Mouse (Mus musculus): Measurements from ENCODE around the gene Ctsa. TPM values are rescaled to one million over a fixed set of nuclear protein-coding genes. Genes with fewer than 3 reads are reported as not detected.
"Not testable (repeated sequence)": the region's sequence is repeated elsewhere in the genome, so short reads cannot be mapped to it uniquely, and the experiment has no call there.

Gene Ctsa
- total RNA-seq (2022), result 100 to 1,000 TPM; 103 to 166 (median 137) TPM

DNA sequence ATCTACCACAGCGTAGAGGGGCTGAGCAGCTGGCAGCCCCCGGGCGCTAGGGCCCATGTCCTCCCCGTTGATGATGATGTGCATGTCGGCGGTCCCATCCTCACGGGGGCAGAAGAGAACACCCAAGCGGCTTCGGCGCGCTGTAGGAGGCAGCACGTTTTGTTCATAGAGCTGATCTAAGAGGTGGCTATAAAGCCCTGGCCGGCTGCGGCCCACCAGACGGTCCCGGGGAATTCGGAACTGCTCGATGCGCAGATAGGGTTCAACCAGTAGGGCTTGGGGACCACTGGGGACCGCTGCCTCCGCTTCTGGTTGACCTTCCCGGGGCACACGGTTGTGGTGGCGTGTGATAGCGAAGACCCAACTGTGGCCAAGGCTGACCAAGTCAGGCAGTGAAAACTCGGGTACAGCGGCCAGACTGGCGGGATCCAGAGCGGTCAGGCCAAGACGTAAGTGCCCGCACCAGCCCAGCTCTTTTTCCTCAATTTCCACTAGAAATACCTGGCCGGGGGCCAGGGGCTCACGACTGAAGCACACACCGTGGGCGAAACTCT is at the start of gene Ctsa:
Gene Ctsa, plus strand, starts transcription at position 126 of the 554 bp plus-strand sequence.
- DNase-seq, result peak; percentile 68

DNA sequence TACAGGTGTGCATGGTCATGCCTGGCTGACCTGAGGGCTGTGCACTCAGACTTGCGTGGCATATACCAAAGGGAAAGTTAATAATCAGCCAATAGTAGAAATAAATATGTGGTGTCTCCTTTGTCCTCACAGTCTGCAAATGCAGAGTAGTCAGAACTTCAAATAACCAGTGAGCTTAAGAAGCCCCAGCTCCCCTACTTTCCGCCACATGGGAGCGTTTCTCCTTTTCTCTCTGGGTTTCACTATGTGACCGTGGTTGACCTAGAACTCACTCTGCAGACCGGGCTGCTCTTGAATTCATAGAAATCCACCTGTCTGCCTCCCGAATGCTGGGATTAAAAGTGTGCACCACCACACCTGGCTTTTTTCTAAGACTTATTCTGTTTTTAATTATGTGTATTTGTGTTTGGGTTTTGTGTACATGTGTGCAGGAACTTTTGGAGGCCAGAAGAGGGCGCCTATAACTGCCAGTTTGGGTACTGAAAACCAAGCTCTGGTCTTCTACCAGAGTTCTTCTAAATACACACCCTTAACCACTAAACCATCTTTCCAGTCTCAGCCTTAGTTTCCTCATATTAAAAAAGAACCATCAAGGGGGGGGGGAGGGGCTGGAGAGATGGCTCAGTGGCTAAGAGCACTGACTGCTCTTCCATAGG is 48.6 kb upstream of the Ctsa start:
- DNase-seq, result no peak

DNA sequence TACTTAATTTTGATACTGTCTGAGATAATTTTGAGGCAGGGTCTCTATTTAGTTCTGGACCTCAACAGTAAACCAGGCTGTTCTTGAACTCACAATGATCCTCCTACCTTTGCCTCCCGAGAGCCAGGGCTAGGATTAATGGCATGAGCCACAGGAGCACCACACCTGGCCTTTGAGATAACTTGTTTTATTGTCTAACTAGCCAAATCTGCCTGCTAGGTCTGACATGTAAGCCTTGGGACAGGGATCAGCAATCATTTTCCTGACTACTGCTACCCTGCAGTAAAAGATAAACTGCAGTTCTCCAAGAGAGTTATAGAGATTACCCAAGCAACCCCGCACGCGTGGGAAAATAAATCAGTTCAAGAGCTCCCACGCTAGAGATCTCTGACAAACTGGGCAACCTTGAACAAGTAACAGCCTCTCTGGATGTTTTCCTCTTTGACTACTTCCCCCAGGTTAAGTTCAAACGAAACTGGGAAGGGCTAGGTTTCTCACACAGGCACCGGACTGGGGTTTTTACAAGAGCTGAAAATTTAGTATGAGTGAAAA is 47.7 kb upstream of the Ctsa start:
- DNase-seq, result no peak

DNA sequence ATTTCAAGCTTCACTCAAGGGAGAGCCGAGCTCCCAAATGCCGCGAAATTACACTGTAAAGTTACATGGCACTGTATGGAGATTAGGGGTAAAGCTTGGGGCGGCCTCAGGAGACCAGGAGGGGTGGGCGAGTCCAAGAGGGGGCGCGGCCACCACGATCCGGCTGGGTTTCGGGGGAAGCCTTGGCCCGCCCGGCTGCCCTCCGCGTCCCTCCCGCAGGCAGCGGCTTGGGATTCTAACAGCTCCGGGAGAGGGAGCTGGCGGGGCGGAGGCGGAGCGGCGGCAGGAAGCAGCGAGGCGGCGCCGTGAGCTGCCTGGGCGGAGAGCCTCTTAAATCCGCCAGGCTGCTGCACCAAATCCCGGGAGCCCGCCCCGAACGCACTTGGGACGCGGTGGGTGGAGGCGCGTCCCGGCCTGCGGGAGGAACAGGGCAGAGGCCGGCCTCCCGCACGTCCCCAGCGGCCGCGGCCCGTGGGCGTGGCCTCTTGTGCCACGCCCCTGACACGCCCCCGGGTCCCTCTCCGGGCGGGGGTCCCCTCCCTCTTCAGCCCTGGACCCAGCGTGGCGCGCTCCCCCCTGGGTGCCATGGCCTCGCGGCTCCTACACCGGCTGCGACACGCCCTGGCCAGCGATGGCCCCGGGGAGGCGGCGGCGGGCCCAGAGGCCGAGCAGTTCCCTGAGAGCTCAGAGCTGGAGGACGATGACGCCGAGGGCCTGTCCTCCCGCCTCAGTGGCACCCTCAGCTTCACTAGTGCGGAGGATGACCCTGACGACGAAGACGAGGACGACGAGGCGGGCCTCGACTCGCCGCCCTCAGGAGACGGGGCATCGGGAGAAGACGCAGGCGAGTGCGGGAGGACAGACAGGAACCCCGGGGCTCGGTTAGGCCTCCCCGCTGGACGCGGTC is 46.9 kb upstream of the Ctsa start, which contains the start of gene Snx21:
Gene Snx21, plus strand, starts transcription at position 343 of the 907 bp plus-strand sequence.
- peak; percentile 94 for DNase-seq

GRCm38 (mm10) chr2:164786388-164786885 is 46.2 kb upstream of the Ctsa start:
- no peak for DNase-seq

DNA sequence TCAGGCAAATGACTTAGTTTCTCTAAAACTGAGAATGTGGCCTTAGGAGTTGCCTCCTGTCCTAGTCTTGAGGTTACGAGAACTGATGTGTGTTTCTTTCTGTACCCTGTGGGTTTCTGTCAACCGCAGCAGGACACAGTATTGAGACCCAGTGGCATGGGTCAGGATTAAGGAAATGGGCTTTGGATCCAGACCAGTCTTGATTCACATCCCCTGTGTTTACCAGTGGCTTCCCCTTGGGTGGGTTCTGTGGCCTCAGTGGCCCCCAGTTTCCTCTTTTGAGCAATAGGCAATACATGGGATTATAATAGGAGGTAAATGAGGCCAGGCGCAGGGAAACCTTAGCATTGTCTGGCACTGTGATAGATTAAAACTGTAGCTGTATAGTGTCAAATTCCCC is 45.6 kb upstream of the Ctsa start:
- no peak for DNase-seq

- no peak for DNase-seq
These were observed 44.9 kb upstream of the Ctsa start for GRCm38 (mm10) chr2:164787779-164788178.

GRCm38 (mm10) chr2:164788411-164788810 is 44.3 kb upstream of the Ctsa start:
- no peak for DNase-seq

GRCm38 (mm10) chr2:164790451-164790850 is 42.2 kb upstream of the Ctsa start:
- DNase-seq, result no peak

DNA sequence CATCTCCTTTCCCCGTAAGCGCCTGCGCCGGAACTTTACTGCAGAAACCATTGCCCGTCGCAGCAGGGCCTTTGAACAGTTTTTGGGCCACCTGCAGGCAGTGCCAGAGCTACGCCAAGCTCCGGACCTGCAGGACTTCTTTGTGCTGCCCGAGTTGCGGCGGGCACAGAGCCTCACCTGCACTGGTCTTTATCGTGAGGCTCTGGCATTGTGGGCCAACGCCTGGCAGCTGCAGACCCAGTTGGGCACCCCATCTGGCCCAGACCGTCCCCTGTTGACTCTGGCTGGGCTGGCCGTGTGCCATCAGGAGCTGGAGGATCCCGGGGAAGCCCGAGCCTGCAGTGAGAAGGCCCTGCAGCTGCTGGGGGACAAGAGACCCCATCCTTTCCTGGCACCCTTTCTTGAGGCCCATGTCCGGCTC is 40.8 kb upstream of the Ctsa start:
- no peak for DNase-seq

DNA sequence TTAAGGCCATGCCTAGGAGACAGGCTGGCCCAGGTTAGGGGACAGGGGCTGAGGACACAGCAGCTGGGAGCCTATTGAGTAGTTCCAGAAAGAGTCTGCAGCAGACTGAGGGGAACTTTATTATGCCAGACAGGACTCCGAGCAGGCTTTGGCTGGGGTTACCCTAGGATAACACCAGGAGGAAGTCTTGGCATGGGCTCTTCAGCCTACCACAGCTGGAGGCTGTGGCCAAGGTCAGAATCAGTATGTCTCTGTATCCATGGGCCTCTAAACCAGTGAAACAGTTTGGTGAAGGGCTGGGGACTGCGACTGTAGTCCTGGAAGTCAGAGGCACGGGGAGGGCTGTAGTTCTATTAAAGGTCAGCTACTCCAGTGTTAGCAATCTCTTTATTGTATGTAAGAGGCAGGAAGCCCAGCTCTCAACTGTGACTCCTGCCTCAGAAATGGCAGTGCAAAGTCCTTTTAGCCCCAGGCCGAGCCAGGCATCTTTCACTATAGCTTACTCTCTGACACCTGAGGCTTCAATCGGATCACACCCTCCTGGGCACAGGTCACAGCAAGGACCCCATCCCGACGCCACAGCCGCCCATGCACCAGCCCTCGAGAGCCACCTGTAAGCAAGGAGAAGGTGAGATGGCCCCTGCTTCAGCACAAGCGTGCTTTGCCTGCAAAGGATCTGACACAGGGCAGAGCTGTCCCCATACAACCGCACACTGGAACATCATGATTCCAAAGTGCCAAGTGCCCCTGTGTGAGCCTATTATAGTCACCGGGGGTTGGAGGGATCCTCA is 40.1 kb upstream of the Ctsa start:
- no peak for DNase-seq

GRCm38 (mm10) chr2:164793236-164793635 is 39.4 kb upstream of the Ctsa start:
- no peak for DNase-seq

DNA sequence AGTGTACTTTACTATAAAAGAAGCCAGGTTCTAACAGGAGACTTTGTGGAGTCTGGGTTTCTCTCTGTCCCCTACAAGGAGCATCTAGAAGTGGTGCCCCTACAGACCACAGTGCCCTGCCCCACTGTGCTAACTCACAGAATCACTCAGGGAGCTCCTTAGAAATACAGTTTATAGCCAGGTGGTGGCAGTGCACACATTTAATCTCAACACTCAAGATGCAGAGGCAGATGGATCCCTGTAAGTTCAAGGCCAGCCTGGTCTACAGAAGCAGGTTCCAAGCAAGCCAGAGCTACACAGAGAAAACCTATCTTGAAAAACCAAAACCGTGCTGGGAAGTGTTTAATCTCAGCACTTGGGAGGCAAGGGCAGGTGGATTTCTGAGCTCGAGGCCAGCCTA is 38.9 kb upstream of the Ctsa start:
- DNase-seq, result no peak

GRCm38 (mm10) chr2:164794293-164794692 is 38.4 kb upstream of the Ctsa start:
- peak; percentile 87 for DNase-seq

GRCm38 (mm10) chr2:164795868-164796267 is 36.8 kb upstream of the Ctsa start:
- DNase-seq, result no peak

DNA sequence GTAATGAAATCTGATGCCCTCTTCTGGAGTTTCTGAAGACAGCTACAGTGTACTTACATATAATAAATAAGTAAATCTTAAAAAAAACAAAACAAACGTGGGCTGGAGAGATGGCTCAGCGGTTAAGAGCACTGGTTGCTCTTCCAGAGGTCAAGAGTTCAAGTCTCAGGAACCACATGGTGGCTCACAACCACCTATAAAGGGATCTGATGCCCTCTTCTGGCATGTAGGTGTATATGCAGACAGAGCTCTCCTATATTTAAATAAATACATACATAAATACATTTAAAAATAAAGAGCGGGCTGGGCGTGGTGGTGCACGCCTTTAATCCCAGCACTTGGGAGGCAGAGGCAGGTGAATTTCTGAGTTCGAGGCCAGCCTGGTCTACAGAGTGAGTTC is 34.1 kb upstream of the Ctsa start:
- DNase-seq, result not testable (repeated sequence)

GRCm38 (mm10) chr2:164800252-164801004 is 32.2 kb upstream of the Ctsa start:
- no peak for DNase-seq

DNA sequence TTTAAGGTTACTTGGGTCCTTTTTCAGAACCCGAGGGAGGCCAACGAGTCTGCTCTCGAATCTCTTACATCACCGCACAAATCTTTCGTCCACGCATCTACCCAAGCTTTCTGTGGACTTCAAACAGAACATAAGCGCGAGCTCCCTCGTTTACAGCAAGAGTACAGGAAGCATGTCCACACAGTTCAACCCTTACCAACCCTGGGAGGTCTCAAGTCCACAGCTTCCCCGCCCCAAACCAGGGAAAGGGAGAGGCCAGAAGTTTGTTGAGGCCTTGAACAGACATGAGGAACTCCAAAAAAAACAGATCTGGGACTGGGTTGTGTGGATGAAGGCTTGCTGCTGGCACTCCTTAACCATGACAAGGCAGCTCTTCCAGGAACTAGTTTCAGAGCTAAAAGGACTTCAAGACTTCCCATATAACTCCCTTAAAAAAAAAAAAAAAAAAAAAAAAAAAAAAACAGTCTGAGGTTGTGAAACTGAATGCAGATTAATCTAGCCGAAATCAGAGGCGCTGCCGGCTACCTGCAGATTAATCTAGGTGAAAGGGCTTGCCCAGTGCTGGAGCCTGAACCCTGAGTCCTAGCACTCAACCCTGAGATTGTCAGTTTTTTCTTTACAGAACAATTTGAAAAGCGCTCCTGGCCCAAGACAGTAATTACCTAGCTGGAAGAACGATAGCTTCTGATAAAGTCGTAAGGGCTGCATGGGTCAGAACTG is 29.3 kb upstream of the Ctsa start:
- DNase-seq, result no peak

- DNase-seq, result no peak
These were observed 28.8 kb upstream of the Ctsa start for GRCm38 (mm10) chr2:164803921-164804313.

DNA sequence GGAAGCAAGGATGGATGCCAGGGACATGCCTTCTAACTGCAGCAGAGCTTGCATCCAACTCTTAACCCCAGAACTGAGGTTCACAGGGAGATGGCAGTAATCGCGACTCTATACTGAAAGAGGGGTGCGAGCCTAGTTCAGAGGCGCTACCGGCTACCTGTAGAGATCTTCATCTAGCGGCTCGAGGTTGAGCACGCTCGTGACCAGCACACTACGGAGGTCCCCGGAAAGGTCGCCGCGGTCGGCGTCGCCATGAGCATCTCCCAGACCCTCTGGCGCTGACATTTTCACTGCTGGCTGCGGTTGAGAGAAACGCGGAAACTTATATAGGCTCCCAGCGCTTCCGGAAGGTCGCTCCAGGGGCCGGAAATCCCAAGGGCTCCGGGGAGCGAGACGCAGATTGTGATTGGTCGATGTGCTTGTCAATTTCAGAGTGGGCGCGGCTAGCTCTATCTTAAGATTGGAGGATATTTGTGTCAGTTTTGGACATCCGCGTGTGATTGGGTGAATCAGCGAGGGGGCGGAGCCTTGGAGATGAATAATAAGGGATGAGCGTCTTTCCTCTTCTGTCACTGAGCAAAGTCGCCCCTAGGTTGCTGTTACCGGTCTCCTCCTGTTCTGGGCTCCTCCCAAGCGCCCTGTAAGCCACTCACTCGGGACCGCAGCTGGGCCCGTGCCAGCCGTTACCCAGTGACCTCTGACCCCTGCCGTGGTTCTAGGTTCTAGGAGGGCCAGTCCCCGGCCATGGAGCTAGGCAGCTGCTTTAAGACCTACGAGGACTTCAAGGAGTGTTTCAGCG is 27.9 kb upstream of the Ctsa start, which contains the start of the genes Acot8 and Zswim3:
Gene Acot8, minus strand, starts transcription at position 350 of the 799 bp plus-strand sequence.
Gene Zswim3, plus strand, starts transcription at position 566 of the 799 bp plus-strand sequence.
- peak; percentile 98 for DNase-seq

Measured in adrenal gland, adult 8-10 months (tissue).